Mouse (Mus musculus): ENCODE measurements at regions not wholly inside any gene's neighbourhood (a gene's known extent, or its start where the extent isn't known, plus 50 kb on each side); places are given as distances from the start of the nearest gene placed in this dataset.

- no peak for DNase-seq
- no peak for ATAC-seq (ENCODE audit: insufficient read depth)
- TF ChIP-seq CTCF (IDR thresholded peaks at IDR 0.05; ENCODE audit: low read depth), result no peak
- H3K4me2 ChIP-seq, result no peak overlapping the region
- H3K9me3 ChIP-seq (ENCODE audit: low read depth, low read length), result no peaks in the 10 kb centered on the region
- WGBS, result 78% methylated on average over 17 of the region's 17 CpGs
- H3K27ac ChIP-seq (ENCODE audit: low read depth), result no peak overlapping the region
- no peaks in the 10 kb centered on the region for H3K36me3 ChIP-seq (ENCODE audit: insufficient read depth)
- no peaks in the 10 kb centered on the region for H3K4me1 ChIP-seq (ENCODE audit: insufficient read depth)
- no peaks in the 10 kb centered on the region for H3K27me3 ChIP-seq (ENCODE audit: insufficient read depth, low read length)
- no peak overlapping the region for H3K4me3 ChIP-seq (ENCODE audit: low read depth, low read length)
- no peak overlapping the region for H3K9ac ChIP-seq
Measured at GRCm38 (mm10) chr7:110698211-110699153, 69.5 kb upstream of the Ampd3 start.

GRCm38 (mm10) chr7:110699596-110699995, 68.4 kb upstream of the Ampd3 start:
- no peak overlapping the region for H3K4me2 ChIP-seq
- DNase-seq, result no peak
- no peaks in the 10 kb centered on the region for H3K27me3 ChIP-seq (ENCODE audit: insufficient read depth, low read length)
- no peaks in the 10 kb centered on the region for H3K4me1 ChIP-seq (ENCODE audit: insufficient read depth)
- ATAC-seq (ENCODE audit: insufficient read depth), result no peak
- no peaks in the 10 kb centered on the region for H3K9me3 ChIP-seq (ENCODE audit: low read depth, low read length)
- no peak overlapping the region for H3K9ac ChIP-seq
- TF ChIP-seq CTCF (IDR thresholded peaks at IDR 0.05; ENCODE audit: low read depth), result no peak
- 84% methylated on average over 11 of the region's 11 CpGs for WGBS
- H3K27ac ChIP-seq (ENCODE audit: low read depth), result no peak overlapping the region
- H3K36me3 ChIP-seq (ENCODE audit: insufficient read depth), result no peaks in the 10 kb centered on the region
- H3K4me3 ChIP-seq (ENCODE audit: low read depth, low read length), result no peak overlapping the region

- Histone ChIP-seq H3K4me3 (ENCODE audit: low read depth, low read length) (no peak overlapping the region), H3K4me1 (ENCODE audit: insufficient read depth) (0 out of 2 replicates have a peak, but pooled peaks cover 5% of the 10 kb centered on the region), H3K36me3 (ENCODE audit: insufficient read depth) (no peaks in the 10 kb centered on the region), H3K9me3 (ENCODE audit: low read depth, low read length) (no peaks in the 10 kb centered on the region), H3K4me2 (no peak overlapping the region), H3K27ac (ENCODE audit: low read depth) (no peak overlapping the region), H3K27me3 (ENCODE audit: insufficient read depth, low read length) (no peaks in the 10 kb centered on the region), H3K9ac (no peak overlapping the region)
- 47% methylated on average over 11 of the region's 11 CpGs for WGBS
- TF ChIP-seq CTCF (IDR thresholded peaks at IDR 0.05; ENCODE audit: low read depth), result no peak
- peak; percentile 85 for DNase-seq
- no peak for ATAC-seq (ENCODE audit: insufficient read depth)
Measured at GRCm38 (mm10) chr7:110701681-110702413, 66.2 kb upstream of the Ampd3 start.

- ATAC-seq (ENCODE audit: insufficient read depth), result no peak
- WGBS, result 76% methylated on average over 6 of the region's 6 CpGs
Measured at GRCm38 (mm10) chr7:110702414-110702783, 65.6 kb upstream of the Ampd3 start.

GRCm38 (mm10) chr7:110705311-110706000, 62.5 kb upstream of the Ampd3 start:
- Histone ChIP-seq H3K9ac (no peak overlapping the region), H3K4me1 (ENCODE audit: insufficient read depth) (peaks cover 9% of the 10 kb centered on the region; the same call in 1 of the 2 replicates), H3K4me3 (ENCODE audit: low read depth, low read length) (no peak overlapping the region), H3K36me3 (ENCODE audit: insufficient read depth) (no peaks in the 10 kb centered on the region), H3K27me3 (ENCODE audit: insufficient read depth, low read length) (no peaks in the 10 kb centered on the region), H3K27ac (ENCODE audit: low read depth) (no peak overlapping the region), H3K9me3 (ENCODE audit: low read depth, low read length) (no peaks in the 10 kb centered on the region), H3K4me2 (no peak overlapping the region)
- TF ChIP-seq CTCF (IDR thresholded peaks at IDR 0.05; ENCODE audit: low read depth), result no peak
- WGBS, result 53% methylated on average over 6 of the region's 6 CpGs
- ATAC-seq (ENCODE audit: insufficient read depth), result no peak
- no peak for DNase-seq

More at GRCm38 (mm10) chr7:110702414-110702783, 65.6 kb upstream of the Ampd3 start:
- no peak overlapping the region for H3K4me2 ChIP-seq
- H3K27ac ChIP-seq (ENCODE audit: low read depth), result no peak overlapping the region
- H3K36me3 ChIP-seq (ENCODE audit: insufficient read depth), result no peaks in the 10 kb centered on the region
- DNase-seq, result no peak
- H3K4me1 ChIP-seq (ENCODE audit: insufficient read depth), result 0 out of 2 replicates have a peak, but pooled peaks cover 5% of the 10 kb centered on the region
- no peak for TF ChIP-seq CTCF (IDR thresholded peaks at IDR 0.05; ENCODE audit: low read depth)
- H3K27me3 ChIP-seq (ENCODE audit: insufficient read depth, low read length), result no peaks in the 10 kb centered on the region
- H3K9ac ChIP-seq, result no peak overlapping the region
- H3K4me3 ChIP-seq (ENCODE audit: low read depth, low read length), result no peak overlapping the region
- H3K9me3 ChIP-seq (ENCODE audit: low read depth, low read length), result no peaks in the 10 kb centered on the region

GRCm38 (mm10) chr7:110706001-110706695, 61.9 kb upstream of the Ampd3 start:
- H3K27me3 ChIP-seq (ENCODE audit: insufficient read depth, low read length), result no peaks in the 10 kb centered on the region
- peaks cover 2% of the 10 kb centered on the region; the same call in 1 of the 2 replicates for H3K9me3 ChIP-seq (ENCODE audit: low read depth, low read length)
- no peak overlapping the region for H3K4me2 ChIP-seq
- no peak overlapping the region for H3K27ac ChIP-seq (ENCODE audit: low read depth)
- no peaks in the 10 kb centered on the region for H3K36me3 ChIP-seq (ENCODE audit: insufficient read depth)
- ATAC-seq (ENCODE audit: insufficient read depth) (no peak), DNase-seq (no peak)
- 67% methylated on average over 10 of the region's 10 CpGs for WGBS
- H3K9ac ChIP-seq, result no peak overlapping the region
- TF ChIP-seq CTCF (IDR thresholded peaks at IDR 0.05; ENCODE audit: low read depth), result no peak
- H3K4me1 ChIP-seq (ENCODE audit: insufficient read depth), result peaks cover 9% of the 10 kb centered on the region; the same call in 1 of the 2 replicates
- H3K4me3 ChIP-seq (ENCODE audit: low read depth, low read length), result no peak overlapping the region

Measured in lung, embryonic 14.5 days (tissue).